Mouse (Mus musculus): ENCODE measurements at regions not wholly inside any gene's neighbourhood (a gene's known extent, or its start where the extent isn't known, plus 50 kb on each side); places are given as distances from the start of the nearest gene placed in this dataset.
A peak's percentile ranks its signal among the peaks of the same experiment; 100 is the strongest.

DNA sequence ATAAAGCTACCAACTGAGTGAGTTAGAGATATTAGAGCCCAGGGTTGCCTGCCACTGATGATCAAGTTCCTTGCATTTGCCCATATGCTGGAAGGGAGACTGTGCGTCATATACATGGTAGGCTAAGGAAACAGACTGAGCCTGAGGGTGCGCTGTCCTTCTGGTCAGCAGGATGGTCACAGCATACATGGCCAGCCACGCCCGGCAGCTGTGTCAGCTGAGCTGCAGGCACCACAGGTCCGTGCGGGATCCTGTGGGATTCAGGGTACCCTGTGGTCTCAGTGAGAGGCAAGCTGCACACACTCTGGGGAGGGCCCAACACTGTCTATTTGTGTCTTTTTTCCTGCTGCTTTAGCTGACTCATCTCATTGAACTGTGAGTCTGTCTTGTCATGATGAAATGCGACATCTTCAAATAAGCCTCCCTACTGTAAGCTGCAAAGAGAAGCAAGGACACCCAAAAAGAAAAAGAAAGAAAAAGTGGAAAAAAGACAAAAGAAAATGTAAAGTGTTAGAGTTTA is 131.3 kb upstream of the Fmo9 start:
- Histone ChIP-seq H3K27ac (no peak overlapping the region), H3K36me3 (no peaks in the 10 kb centered on the region), H3K9me3 (no peaks in the 10 kb centered on the region), H3K4me3 (replicated peaks) (no peak overlapping the region), H3K4me2 (replicated peaks) (no peak overlapping the region), H3K9ac (replicated peaks) (no peak overlapping the region), H3K4me1 (replicated peaks) (no peaks in the 10 kb centered on the region), H3K27me3 (no peaks in the 10 kb centered on the region)
- ATAC-seq, result no peak
- 85% methylated on average over 7 of the region's 7 CpGs for WGBS

DNA sequence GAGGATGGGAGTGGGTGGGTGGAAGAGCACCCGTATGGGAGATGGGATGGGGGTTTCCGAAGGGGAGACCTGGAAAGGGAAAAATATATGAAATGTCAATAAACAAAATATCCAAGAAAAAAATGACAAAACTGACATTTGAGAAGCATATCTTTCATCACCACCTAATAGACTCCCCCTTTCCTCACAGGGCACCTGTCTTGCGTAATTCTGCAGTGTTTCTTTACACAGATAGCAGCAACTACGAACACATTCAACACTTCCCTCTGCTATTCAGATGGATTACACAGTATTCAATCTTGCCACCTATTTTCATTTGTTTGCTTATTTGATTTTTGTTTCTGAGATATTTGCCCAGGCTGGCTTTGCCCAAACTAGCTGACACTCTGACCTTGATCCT is 136.3 kb upstream of the Fmo9 start:
- H3K4me2 ChIP-seq (replicated peaks), result no peak overlapping the region
- ATAC-seq, result no peak
- H3K9ac ChIP-seq (replicated peaks), result no peak overlapping the region
- H3K36me3 ChIP-seq, result no peaks in the 10 kb centered on the region
- no peak overlapping the region for H3K4me3 ChIP-seq (replicated peaks)
- no peaks in the 10 kb centered on the region for H3K4me1 ChIP-seq (replicated peaks)
- WGBS, result over 99% methylated on average over 4 of the region's 4 CpGs
- no peaks in the 10 kb centered on the region for H3K27me3 ChIP-seq
- H3K9me3 ChIP-seq, result no peaks in the 10 kb centered on the region
- no peak overlapping the region for H3K27ac ChIP-seq

DNA sequence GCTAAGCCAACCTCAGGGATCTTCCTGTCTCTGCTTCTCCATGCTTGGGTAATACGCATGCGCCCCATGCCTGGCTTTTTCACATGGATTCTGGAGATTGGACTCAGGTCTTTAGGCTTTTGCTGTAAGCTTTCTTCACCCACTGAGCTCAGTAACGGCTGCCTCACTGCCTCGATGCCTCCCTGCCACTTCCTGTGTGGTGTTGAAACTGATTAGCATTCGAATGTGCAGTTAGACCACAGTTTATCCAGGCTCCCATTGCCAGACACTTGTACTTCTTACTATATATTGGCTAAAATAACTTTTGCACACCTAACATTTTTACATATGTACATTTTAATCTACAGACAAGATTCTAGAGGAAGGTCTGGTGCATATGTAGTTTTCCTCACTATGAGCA is 137.0 kb upstream of the Fmo9 start:
- Histone ChIP-seq H3K4me2 (replicated peaks) (no peak overlapping the region), H3K27me3 (no peaks in the 10 kb centered on the region), H3K9me3 (no peaks in the 10 kb centered on the region), H3K9ac (replicated peaks) (no peak overlapping the region), H3K4me1 (replicated peaks) (no peaks in the 10 kb centered on the region), H3K27ac (no peak overlapping the region), H3K4me3 (replicated peaks) (no peak overlapping the region), H3K36me3 (no peaks in the 10 kb centered on the region)
- WGBS, result 70% methylated on average over 5 of the region's 5 CpGs
- ATAC-seq, result no peak

DNA sequence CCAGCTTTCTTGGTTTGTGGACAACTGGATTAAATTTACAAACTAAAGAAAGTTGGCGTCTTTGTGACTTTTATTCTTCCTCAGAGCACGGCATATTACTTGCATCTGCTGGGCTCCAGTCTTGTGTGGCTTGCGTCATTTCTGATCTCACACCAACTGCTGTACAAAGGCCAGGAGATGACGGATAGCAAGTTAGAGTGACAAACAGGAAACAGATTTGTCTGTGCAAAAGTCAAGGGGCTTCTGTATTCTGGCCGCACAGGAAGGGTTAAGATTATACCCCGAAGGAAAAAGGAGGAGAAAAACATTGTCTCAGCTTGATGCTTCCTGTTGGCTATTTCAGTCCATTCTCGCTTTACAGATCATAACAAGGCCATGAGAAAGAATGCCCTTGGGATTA is 137.8 kb upstream of the Fmo9 start:
- H3K27ac ChIP-seq, result no peak overlapping the region
- H3K4me3 ChIP-seq (replicated peaks), result no peak overlapping the region
- 80% methylated on average over 7 of the region's 7 CpGs for WGBS
- H3K9me3 ChIP-seq, result no peaks in the 10 kb centered on the region
- no peak for ATAC-seq
- H3K4me2 ChIP-seq (replicated peaks), result no peak overlapping the region
- no peaks in the 10 kb centered on the region for H3K36me3 ChIP-seq
- H3K4me1 ChIP-seq (replicated peaks), result no peaks in the 10 kb centered on the region
- no peak overlapping the region for H3K9ac ChIP-seq (replicated peaks)
- H3K27me3 ChIP-seq, result no peaks in the 10 kb centered on the region

DNA sequence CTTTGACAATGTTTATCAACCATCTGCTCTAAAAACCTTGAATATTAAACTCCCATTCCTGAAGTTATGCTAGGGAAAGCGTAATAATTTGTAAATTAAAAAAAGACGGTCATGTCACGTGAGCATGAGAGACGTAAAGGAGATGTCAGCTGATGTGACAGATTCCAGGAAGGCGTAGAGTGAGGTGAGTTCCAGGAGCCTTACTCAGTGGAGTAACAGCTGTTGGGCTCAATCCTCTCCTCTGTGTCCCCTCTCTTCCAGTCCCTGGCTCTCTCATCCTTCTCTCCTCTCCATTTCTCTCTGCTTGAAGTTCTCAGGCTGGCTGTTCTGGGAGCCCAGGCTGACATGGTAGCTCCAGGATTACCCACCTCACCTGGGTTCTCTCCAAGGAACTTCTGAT is 138.4 kb upstream of the Fmo9 start:
- no peak for ATAC-seq
- no peaks in the 10 kb centered on the region for H3K9me3 ChIP-seq
- no peak overlapping the region for H3K4me2 ChIP-seq (replicated peaks)
- 90% methylated on average over 5 of the region's 5 CpGs for whole genome bisulfite sequencing
- H3K4me3 ChIP-seq (replicated peaks), result no peak overlapping the region
- no peak overlapping the region for H3K27ac ChIP-seq
- H3K4me1 ChIP-seq (replicated peaks), result no peaks in the 10 kb centered on the region
- no peaks in the 10 kb centered on the region for H3K27me3 ChIP-seq
- H3K36me3 ChIP-seq, result no peaks in the 10 kb centered on the region
- H3K9ac ChIP-seq (replicated peaks), result no peak overlapping the region

DNA sequence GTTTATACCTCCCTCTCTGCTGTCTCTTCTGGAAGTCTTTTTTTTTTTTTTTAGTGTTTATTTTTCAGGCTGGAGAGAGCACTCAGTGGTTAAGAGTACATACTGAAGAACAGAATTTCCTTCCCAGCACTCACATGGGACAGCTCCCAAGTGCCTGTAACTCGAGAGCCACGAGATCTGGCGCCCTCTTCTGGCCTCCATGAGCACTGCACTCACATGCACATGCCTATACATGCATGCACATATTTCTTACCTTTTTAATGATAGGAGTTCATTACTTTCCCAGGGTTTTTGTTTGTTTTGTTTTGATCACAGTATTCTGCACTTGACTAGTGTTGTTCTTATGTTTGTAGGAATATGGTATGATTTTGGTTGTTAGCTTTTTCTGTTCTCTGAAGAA is 139.5 kb upstream of the Fmo9 start:
- Histone ChIP-seq H3K27me3 (no peaks in the 10 kb centered on the region), H3K4me2 (replicated peaks) (no peak overlapping the region), H3K9me3 (no peaks in the 10 kb centered on the region), H3K27ac (no peak overlapping the region), H3K9ac (replicated peaks) (no peak overlapping the region), H3K4me1 (replicated peaks) (no peaks in the 10 kb centered on the region), H3K36me3 (no peaks in the 10 kb centered on the region), H3K4me3 (replicated peaks) (no peak overlapping the region)
- no peak for ATAC-seq
- 52% methylated on average over 3 of the region's 3 CpGs for WGBS

DNA sequence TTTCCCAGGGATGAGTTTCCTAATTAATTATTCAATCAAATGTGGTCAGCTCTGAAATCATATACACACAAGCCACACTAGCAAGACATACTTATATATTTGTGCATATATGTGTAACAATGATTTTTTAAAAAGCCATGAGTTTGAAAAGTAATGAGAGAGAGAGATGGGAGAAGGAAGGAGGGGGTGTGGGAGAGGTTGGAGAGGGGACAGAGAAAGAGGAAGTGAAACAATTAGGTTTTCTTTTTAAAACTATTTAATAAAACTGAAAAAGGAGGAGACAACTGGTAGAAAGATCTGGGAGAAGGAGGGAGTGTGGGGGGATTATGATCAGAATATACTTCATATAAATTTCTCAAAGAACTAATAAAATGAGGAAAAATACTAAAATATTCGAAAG is 155.7 kb upstream of the Fmo9 start:
- WGBS, result 79% methylated on average over 1 of the region's 1 CpGs
- ATAC-seq, result no peak
- H3K4me1 ChIP-seq (replicated peaks), result peaks cover 21% of the 10 kb centered on the region
- H3K9me3 ChIP-seq, result no peaks in the 10 kb centered on the region
- no peak overlapping the region for H3K9ac ChIP-seq (replicated peaks)
- no peak overlapping the region for H3K27ac ChIP-seq
- H3K27me3 ChIP-seq, result no peaks in the 10 kb centered on the region
- no peak overlapping the region for H3K4me2 ChIP-seq (replicated peaks)
- H3K36me3 ChIP-seq, result no peaks in the 10 kb centered on the region
- no peak overlapping the region for H3K4me3 ChIP-seq (replicated peaks)

DNA sequence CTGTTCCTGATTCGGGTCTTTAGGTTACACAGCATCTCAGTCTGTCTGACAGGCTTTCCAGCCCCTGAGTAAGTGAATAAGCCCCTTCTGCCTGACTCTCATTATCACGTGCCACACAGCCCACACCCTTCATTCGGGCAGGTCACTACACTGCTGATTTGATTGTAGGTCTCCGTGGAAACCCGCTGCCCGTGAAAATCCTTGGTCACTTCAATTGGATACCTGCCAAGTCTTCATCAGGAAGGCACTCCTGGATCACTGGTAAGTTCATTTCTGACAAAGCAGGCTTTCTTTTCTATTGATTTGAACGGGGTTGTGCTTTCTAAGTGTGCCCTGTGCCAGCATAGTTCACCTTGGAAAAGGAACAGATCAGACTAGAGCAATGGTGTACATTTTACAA is 158.2 kb upstream of the Fmo9 start:
- peak overlapping the region; percentile 58; the same call in 1 of the 2 replicates for H3K27ac ChIP-seq
- no peaks in the 10 kb centered on the region for H3K27me3 ChIP-seq
- WGBS, result 18% methylated on average over 7 of the region's 7 CpGs
- H3K9ac ChIP-seq (replicated peaks), result no peak overlapping the region
- H3K4me1 ChIP-seq (replicated peaks), result peaks cover 34% of the 10 kb centered on the region
- no peak overlapping the region for H3K4me3 ChIP-seq (replicated peaks)
- H3K36me3 ChIP-seq, result no peaks in the 10 kb centered on the region
- H3K9me3 ChIP-seq, result no peaks in the 10 kb centered on the region
- ATAC-seq, result peak; percentile 67
- H3K4me2 ChIP-seq (replicated peaks), result no peak overlapping the region

DNA sequence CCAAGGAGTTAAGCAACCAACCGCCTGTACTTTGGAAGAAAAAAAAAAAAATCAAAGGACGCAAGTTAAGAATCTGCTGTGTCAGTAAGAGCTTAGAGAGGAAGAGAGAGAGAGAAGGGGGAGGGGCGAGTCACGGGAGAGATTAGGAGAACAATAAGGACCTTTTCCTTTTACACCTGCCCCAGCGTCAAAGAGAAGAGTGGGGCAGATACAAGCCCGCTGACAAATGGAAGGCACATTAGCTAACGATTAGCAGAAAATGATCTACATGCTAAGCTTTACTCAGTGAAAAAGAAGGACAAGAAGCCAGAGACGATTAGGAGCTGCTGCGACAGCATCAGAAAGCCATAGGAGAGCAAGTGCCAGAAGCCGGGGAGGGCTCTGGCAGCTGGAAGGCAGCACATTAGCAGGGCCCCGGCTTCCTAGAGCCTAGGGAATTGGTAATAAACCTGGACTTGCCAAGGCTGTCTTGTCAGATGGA is 157.8 kb upstream of the Fam78b start:
- peak; percentile 74 for ATAC-seq
- under 1% methylated on average over 11 of the region's 11 CpGs for WGBS
- Histone ChIP-seq H3K4me1 (replicated peaks) (peaks cover 37% of the 10 kb centered on the region), H3K9me3 (no peaks in the 10 kb centered on the region), H3K27me3 (no peaks in the 10 kb centered on the region), H3K27ac (peak overlapping the region; percentile 84), H3K9ac (replicated peaks) (peak overlapping the region; percentile 55; the same call in 1 of the 2 replicates), H3K4me2 (replicated peaks) (peak overlapping the region; percentile 54), H3K36me3 (no peaks in the 10 kb centered on the region), H3K4me3 (replicated peaks) (peak overlapping the region; percentile 29)

DNA sequence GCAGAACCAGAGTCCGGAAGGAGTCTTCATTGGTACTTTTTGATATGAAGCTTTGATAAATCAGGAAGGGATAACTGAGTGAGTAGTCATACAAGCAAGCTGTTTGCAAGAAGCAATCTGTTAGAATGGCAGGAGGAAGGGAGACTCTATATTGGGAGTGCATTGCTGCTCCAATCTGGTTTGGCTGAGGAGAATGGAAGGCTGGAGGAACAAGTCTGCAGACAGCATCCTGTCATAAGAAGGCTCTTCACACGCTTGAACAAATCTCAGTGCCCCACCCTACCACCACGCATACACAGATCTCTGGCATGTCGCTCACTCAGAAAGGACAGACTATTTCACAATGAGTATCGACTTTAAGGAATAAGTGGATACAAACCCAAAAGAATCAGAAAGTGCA is 154.7 kb upstream of the Fam78b start:
- Histone ChIP-seq H3K4me1 (replicated peaks) (peaks cover 18% of the 10 kb centered on the region), H3K36me3 (no peaks in the 10 kb centered on the region), H3K9ac (replicated peaks) (no peak overlapping the region), H3K4me2 (replicated peaks) (no peak overlapping the region), H3K4me3 (replicated peaks) (no peak overlapping the region), H3K27ac (no peak overlapping the region), H3K27me3 (no peaks in the 10 kb centered on the region), H3K9me3 (no peaks in the 10 kb centered on the region)
- no peak for ATAC-seq
- 90% methylated on average over 5 of the region's 5 CpGs for WGBS

DNA sequence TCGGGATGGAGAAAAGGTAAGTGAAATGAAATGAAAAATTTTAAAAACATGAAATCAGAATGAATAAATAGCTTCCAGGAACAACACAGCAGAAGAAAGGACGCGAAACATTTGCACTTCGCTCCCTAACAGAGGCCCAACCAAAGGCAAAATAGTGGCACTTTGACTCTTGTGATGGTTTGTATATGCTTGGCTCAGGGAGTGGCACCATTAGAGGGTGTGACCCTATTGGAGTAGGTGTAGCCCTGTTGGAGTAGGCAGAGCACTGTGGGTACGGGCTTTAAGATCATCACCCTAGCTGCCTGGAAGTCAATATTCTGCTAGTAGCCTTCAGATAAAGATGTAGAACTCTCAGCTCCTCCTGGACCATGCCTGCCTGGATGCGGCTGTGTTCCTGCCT is 154.0 kb upstream of the Fam78b start:
- WGBS, result 95% methylated on average over 6 of the region's 6 CpGs
- H3K4me3 ChIP-seq (replicated peaks), result no peak overlapping the region
- no peaks in the 10 kb centered on the region for H3K36me3 ChIP-seq
- no peak overlapping the region for H3K9ac ChIP-seq (replicated peaks)
- peaks cover 16% of the 10 kb centered on the region for H3K4me1 ChIP-seq (replicated peaks)
- H3K4me2 ChIP-seq (replicated peaks), result no peak overlapping the region
- no peak for ATAC-seq
- no peaks in the 10 kb centered on the region for H3K9me3 ChIP-seq
- no peak overlapping the region for H3K27ac ChIP-seq
- H3K27me3 ChIP-seq, result no peaks in the 10 kb centered on the region

DNA sequence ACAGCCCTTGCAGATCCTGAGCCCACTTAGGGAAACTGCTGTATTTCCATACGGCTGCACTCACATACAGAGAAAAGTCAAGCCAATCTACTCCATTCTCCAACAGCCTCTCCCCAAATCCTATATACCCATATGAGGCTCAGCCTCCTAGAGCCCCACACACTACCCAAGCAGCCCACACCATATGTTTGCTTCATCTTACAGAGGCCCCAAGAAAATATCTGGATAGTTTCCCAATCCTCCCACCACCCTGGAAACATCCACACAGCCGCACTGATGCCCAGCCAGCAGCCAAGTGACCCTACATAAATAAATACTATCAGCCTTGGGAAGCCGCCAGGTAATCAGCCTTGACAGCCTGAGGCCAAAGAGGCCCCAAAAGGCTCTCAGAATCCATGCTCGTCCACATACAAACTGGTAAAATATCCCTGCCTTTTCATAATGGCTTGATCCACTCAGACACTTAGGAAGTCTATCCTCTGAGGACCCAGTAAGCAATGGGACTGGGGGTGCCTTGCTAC is 153.1 kb upstream of the Fam78b start:
- peak overlapping the region; percentile 0; the same call in 1 of the 2 replicates for H3K27ac ChIP-seq
- 75% methylated on average over 4 of the region's 4 CpGs for WGBS
- no peak for ATAC-seq

DNA sequence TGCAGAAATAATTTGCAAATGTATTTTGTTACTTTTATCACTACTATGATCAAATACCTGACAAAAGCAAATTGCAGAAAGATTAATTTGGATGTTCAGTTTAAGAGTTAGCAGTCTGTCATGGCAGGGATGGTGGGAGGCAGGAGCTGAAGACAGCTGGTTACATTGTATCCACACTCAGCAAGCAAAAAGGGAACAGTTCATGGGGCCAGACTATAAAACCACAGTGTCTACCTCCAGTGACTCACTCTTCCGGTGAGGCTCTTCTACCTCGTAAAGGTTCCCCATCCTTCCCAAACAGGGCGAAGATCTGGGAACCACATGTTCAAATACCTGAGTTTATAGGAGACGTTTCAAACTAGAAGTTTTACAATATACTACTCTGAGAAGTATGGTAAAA is 145.2 kb upstream of the Fam78b start:
- WGBS, result 92% methylated on average over 4 of the region's 4 CpGs
- no peak overlapping the region for H3K4me2 ChIP-seq (replicated peaks)
- H3K4me3 ChIP-seq (replicated peaks), result no peak overlapping the region
- no peak overlapping the region for H3K9ac ChIP-seq (replicated peaks)
- no peaks in the 10 kb centered on the region for H3K27me3 ChIP-seq
- H3K4me1 ChIP-seq (replicated peaks), result no peaks in the 10 kb centered on the region
- H3K27ac ChIP-seq, result no peak overlapping the region
- no peaks in the 10 kb centered on the region for H3K36me3 ChIP-seq
- H3K9me3 ChIP-seq, result no peaks in the 10 kb centered on the region
- no peak for ATAC-seq

More for the DNA sequence above, 153.1 kb upstream of the Fam78b start:
- no peaks in the 10 kb centered on the region for H3K36me3 ChIP-seq
- H3K9me3 ChIP-seq, result no peaks in the 10 kb centered on the region
- no peak overlapping the region for H3K9ac ChIP-seq (replicated peaks)
- H3K4me1 ChIP-seq (replicated peaks), result peaks cover 13% of the 10 kb centered on the region
- no peak overlapping the region for H3K4me3 ChIP-seq (replicated peaks)
- H3K4me2 ChIP-seq (replicated peaks), result no peak overlapping the region
- no peaks in the 10 kb centered on the region for H3K27me3 ChIP-seq
